Mouse (Mus musculus): ENCODE data around the gene Tbc1d24.

GRCm38 (mm10) chr17:24213186-24213585 is 7.8 kb upstream of the Tbc1d24 start:
- TF ChIP-seq POLR2A (IDR thresholded peaks at IDR 0.05; ENCODE audit: insufficient read depth, low read length) (no peak), CTCF (IDR thresholded peaks at IDR 0.05; ENCODE audit: low read depth, low read length) (no peak)
